Mouse (Mus musculus): Measurements from ENCODE around the gene Ptgfrn.

Ptgfrn gene

DNA sequence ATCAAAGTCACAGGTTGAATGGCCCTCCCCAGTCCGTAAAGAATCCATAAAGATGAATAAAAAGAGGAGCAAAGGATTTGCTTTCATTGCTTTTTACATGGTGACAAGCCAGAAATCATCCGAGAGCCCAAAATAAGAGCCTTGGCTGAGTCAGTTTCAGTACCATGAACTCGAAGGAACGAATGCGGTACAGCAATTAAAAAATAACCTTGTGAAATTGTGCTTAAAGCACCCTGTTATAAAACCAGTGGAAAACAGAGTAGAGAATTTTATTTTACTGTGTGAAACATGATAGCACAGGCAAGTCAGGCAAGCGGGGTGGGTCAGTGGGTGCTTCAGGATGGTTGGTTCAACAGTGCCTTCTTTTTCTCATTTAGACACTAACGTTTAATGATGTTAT is 33.4 kb upstream of the Ptgfrn start:
- H3K9me3 ChIP-seq (ENCODE audit: low read length): no peaks in the 10 kb centered on the region
- peaks cover 14% of the 10 kb centered on the region for H3K4me1 ChIP-seq (replicated peaks; ENCODE audit: low read depth, low read length)
- H3K27me3 ChIP-seq (ENCODE audit: insufficient read depth, low read length): peaks cover 5% of the 10 kb centered on the region; the same call in 1 of the 2 replicates
- no peak overlapping the region for H3K4me3 ChIP-seq (replicated peaks; ENCODE audit: low read length)
- no peak for TF ChIP-seq POU5F1 (IDR thresholded peaks at IDR 0.05; ENCODE audit: borderline replicate concordance, low read length)
- no peak for TF ChIP-seq CTCF (conservative IDR thresholded peaks at IDR 0.05; ENCODE audit: low read length)
- TF ChIP-seq NANOG (IDR thresholded peaks at IDR 0.05; ENCODE audit: borderline replicate concordance, low read length): no peak
- H3K36me3 ChIP-seq (ENCODE audit: insufficient read depth, low read length): no peaks in the 10 kb centered on the region

GRCm38 (mm10) chr3:101141864-101142263 is 31.8 kb upstream of the Ptgfrn start:
- H3K27me3 ChIP-seq (ENCODE audit: insufficient read depth, low read length): peaks cover 5% of the 10 kb centered on the region; the same call in 1 of the 2 replicates
- TF ChIP-seq NANOG (IDR thresholded peaks at IDR 0.05; ENCODE audit: borderline replicate concordance, low read length) (no peak), POU5F1 (IDR thresholded peaks at IDR 0.05; ENCODE audit: borderline replicate concordance, low read length) (no peak)
- peaks cover 17% of the 10 kb centered on the region for H3K4me1 ChIP-seq (replicated peaks; ENCODE audit: low read depth, low read length)
- H3K36me3 ChIP-seq (ENCODE audit: insufficient read depth, low read length): no peaks in the 10 kb centered on the region
- H3K9me3 ChIP-seq (ENCODE audit: low read length): no peaks in the 10 kb centered on the region
- H3K4me3 ChIP-seq (replicated peaks; ENCODE audit: low read length): no peak overlapping the region

DNA sequence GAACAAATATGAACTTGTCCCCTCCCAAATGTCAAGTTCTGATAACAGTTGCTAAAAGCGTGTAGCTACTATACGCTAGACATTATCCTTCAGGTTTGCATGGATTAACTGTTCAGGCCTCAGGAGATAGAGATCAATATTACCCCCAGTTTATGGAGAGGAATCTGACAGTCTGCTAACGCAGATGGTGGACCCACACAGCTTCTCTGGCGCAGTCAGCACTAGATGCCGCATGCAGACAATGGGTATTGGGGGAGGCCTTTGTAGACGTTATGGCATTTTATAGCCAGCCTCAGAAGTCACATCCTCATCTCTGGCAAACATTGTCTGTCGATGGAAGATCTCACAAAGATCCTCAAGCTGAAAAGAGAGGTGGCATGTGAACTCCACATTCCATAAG is 29.9 kb upstream of the Ptgfrn start:
- H3K27me3 ChIP-seq (ENCODE audit: insufficient read depth, low read length): peaks cover 5% of the 10 kb centered on the region; the same call in 1 of the 2 replicates
- no peaks in the 10 kb centered on the region for H3K36me3 ChIP-seq (ENCODE audit: insufficient read depth, low read length)
- no peaks in the 10 kb centered on the region for H3K9me3 ChIP-seq (ENCODE audit: low read length)
- TF ChIP-seq POU5F1 (IDR thresholded peaks at IDR 0.05; ENCODE audit: borderline replicate concordance, low read length) (no peak), NANOG (IDR thresholded peaks at IDR 0.05; ENCODE audit: borderline replicate concordance, low read length) (no peak), CTCF (conservative IDR thresholded peaks at IDR 0.05; ENCODE audit: low read length) (no peak)
- no peak overlapping the region for H3K4me3 ChIP-seq (replicated peaks; ENCODE audit: low read length)
- H3K4me1 ChIP-seq (replicated peaks; ENCODE audit: low read depth, low read length): peaks cover 22% of the 10 kb centered on the region

DNA sequence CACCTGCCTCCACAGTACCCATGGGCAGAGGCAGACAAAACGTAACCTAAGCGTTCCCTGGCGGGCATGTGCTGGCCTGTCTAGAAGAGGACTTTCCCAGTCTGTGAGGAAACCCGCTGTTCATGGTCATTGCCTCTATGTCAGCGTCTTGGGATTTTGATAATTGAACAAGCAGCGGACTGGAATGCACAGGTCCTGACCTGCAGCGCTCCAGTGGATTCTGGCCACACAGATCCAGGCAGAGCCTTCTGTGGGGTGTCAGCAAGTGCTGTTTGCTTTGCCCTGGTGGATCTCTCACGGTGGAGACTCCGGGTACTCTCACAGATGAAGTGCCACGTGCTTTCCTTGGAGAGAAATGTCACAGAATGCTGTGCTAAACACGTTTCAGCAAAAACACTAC is 26.4 kb upstream of the Ptgfrn start:
- 0 out of 2 replicates have a peak overlapping the region, but pooled peaks have one; percentile 3 for H3K4me3 ChIP-seq (replicated peaks; ENCODE audit: low read length)
- H3K27me3 ChIP-seq (ENCODE audit: insufficient read depth, low read length): no peaks in the 10 kb centered on the region
- no peak for TF ChIP-seq NANOG (IDR thresholded peaks at IDR 0.05; ENCODE audit: borderline replicate concordance, low read length)
- TF ChIP-seq POU5F1 (IDR thresholded peaks at IDR 0.05; ENCODE audit: borderline replicate concordance, low read length): no peak
- TF ChIP-seq CTCF (conservative IDR thresholded peaks at IDR 0.05; ENCODE audit: low read length): no peak
- peaks cover 30% of the 10 kb centered on the region for H3K4me1 ChIP-seq (replicated peaks; ENCODE audit: low read depth, low read length)
- no peaks in the 10 kb centered on the region for H3K36me3 ChIP-seq (ENCODE audit: insufficient read depth, low read length)
- no peaks in the 10 kb centered on the region for H3K9me3 ChIP-seq (ENCODE audit: low read length)

GRCm38 (mm10) chr3:101134861-101135260 is 24.8 kb upstream of the Ptgfrn start:
- TF ChIP-seq POU5F1 (IDR thresholded peaks at IDR 0.05; ENCODE audit: borderline replicate concordance, low read length): no peak
- H3K4me3 ChIP-seq (replicated peaks; ENCODE audit: low read length): no peak overlapping the region
- no peaks in the 10 kb centered on the region for H3K27me3 ChIP-seq (ENCODE audit: insufficient read depth, low read length)

GRCm38 (mm10) chr3:101132981-101133380 is 22.9 kb upstream of the Ptgfrn start:
- Histone ChIP-seq H3K4me1 (replicated peaks; ENCODE audit: low read depth, low read length) (peaks cover 60% of the 10 kb centered on the region), H3K9me3 (ENCODE audit: low read length) (no peaks in the 10 kb centered on the region), H3K27me3 (ENCODE audit: insufficient read depth, low read length) (no peaks in the 10 kb centered on the region), H3K36me3 (ENCODE audit: insufficient read depth, low read length) (no peaks in the 10 kb centered on the region), H3K4me3 (replicated peaks; ENCODE audit: low read length) (no peak overlapping the region)
- no peak for TF ChIP-seq POU5F1 (IDR thresholded peaks at IDR 0.05; ENCODE audit: borderline replicate concordance, low read length)
- no peak for TF ChIP-seq NANOG (IDR thresholded peaks at IDR 0.05; ENCODE audit: borderline replicate concordance, low read length)
- no peak for TF ChIP-seq CTCF (conservative IDR thresholded peaks at IDR 0.05; ENCODE audit: low read length)

More at GRCm38 (mm10) chr3:101134861-101135260, 24.8 kb upstream of the Ptgfrn start:
- Histone ChIP-seq H3K36me3 (ENCODE audit: insufficient read depth, low read length) (no peaks in the 10 kb centered on the region), H3K4me1 (replicated peaks; ENCODE audit: low read depth, low read length) (peaks cover 41% of the 10 kb centered on the region), H3K9me3 (ENCODE audit: low read length) (no peaks in the 10 kb centered on the region)

DNA sequence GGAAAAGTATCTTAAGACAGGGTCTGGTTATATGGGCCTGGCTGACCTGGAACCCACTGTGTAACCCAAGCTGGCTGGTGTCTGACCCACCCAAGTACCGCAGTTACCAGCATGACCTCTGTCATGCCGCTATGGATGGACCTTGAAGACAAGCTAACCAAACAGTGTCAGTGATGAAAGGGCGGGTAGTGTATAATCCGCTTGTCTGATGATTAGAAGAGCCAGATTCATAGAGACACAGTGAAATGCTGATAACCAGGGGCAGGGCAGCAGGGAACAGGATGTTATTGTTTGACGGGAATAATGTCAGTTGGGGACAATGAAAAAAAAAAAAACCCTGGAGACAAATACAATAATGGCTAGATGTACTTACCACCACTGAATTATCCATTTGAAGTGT is 21.7 kb upstream of the Ptgfrn start:
- Histone ChIP-seq H3K4me1 (replicated peaks; ENCODE audit: low read depth, low read length) (peaks cover 67% of the 10 kb centered on the region), H3K9me3 (ENCODE audit: low read length) (no peaks in the 10 kb centered on the region), H3K36me3 (ENCODE audit: insufficient read depth, low read length) (no peaks in the 10 kb centered on the region), H3K4me3 (replicated peaks; ENCODE audit: low read length) (no peak overlapping the region), H3K27me3 (ENCODE audit: insufficient read depth, low read length) (no peaks in the 10 kb centered on the region)
- TF ChIP-seq POU5F1 (IDR thresholded peaks at IDR 0.05; ENCODE audit: borderline replicate concordance, low read length): no peak
- TF ChIP-seq CTCF (conservative IDR thresholded peaks at IDR 0.05; ENCODE audit: low read length): no peak
- no peak for TF ChIP-seq NANOG (IDR thresholded peaks at IDR 0.05; ENCODE audit: borderline replicate concordance, low read length)

GRCm38 (mm10) chr3:101130526-101130925 is 20.4 kb upstream of the Ptgfrn start:
- Histone ChIP-seq H3K4me1 (replicated peaks; ENCODE audit: low read depth, low read length) (peaks cover 57% of the 10 kb centered on the region), H3K27me3 (ENCODE audit: insufficient read depth, low read length) (no peaks in the 10 kb centered on the region), H3K4me3 (replicated peaks; ENCODE audit: low read length) (peak overlapping the region; percentile 71), H3K9me3 (ENCODE audit: low read length) (no peaks in the 10 kb centered on the region), H3K36me3 (ENCODE audit: insufficient read depth, low read length) (no peaks in the 10 kb centered on the region)
- TF ChIP-seq CTCF (conservative IDR thresholded peaks at IDR 0.05; ENCODE audit: low read length): no peak
- TF ChIP-seq POU5F1 (IDR thresholded peaks at IDR 0.05; ENCODE audit: borderline replicate concordance, low read length): no peak
- no peak for TF ChIP-seq NANOG (IDR thresholded peaks at IDR 0.05; ENCODE audit: borderline replicate concordance, low read length)

DNA sequence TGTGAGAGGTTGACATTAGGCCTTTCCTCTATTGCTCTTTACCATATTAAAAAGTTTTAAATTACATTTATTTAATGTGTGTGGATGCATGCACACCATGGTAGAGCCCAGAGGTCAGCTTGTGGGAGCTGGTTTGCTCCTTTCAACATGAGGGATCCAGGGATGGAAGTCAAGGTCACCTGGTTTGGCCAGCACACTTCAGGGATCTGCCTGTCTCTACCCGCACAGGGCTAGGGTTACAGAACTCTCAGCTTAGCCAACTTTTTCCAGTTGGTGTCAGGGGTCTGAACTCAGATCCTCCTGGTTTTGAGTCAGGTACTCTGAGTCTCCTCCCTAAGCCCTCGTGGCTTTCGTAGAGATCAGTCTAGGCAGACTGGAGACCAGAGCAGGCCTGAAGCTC is 19.5 kb upstream of the Ptgfrn start:
- peaks cover 57% of the 10 kb centered on the region for H3K4me1 ChIP-seq (replicated peaks; ENCODE audit: low read depth, low read length)
- H3K27me3 ChIP-seq (ENCODE audit: insufficient read depth, low read length): no peaks in the 10 kb centered on the region
- no peaks in the 10 kb centered on the region for H3K36me3 ChIP-seq (ENCODE audit: insufficient read depth, low read length)
- no peaks in the 10 kb centered on the region for H3K9me3 ChIP-seq (ENCODE audit: low read length)
- peak overlapping the region; percentile 39; the same call in 1 of the 2 replicates for H3K4me3 ChIP-seq (replicated peaks; ENCODE audit: low read length)
- TF ChIP-seq NANOG (IDR thresholded peaks at IDR 0.05; ENCODE audit: borderline replicate concordance, low read length) (no peak), POU5F1 (IDR thresholded peaks at IDR 0.05; ENCODE audit: borderline replicate concordance, low read length) (no peak), CTCF (conservative IDR thresholded peaks at IDR 0.05; ENCODE audit: low read length) (no peak)

All from E14TG2a.4 (cell line).